Mouse (Mus musculus) MEL (cell line): ENCODE measurements around the gene Gpr15.

Experiments
- EP300 ChIP-seq, 2 experiments: IDR thresholded peaks; 2 replicates each; pipeline ENCODE4 v1.6.1; 2011; ENCODE audit warnings: improper control_type of control experiment in 2 of 2, low read length in 2 of 2, low read depth in 1 of 2, mild to moderate bottlenecking in 1 of 2
- POLR2A ChIP-seq, 2 experiments: IDR thresholded peaks; 2 replicates each; pipeline ENCODE4 v1.6.1; 2011 to 2012; ENCODE audit warnings: low read length in 2 of 2, mild to moderate bottlenecking in 2 of 2, control low read depth in 1 of 2, improper control_type of control experiment in 1 of 2, low read depth in 1 of 2, moderate library complexity in 1 of 2; ENCODE audit not compliant: control insufficient read depth in 1 of 2, insufficient read depth in 1 of 2, poor library complexity in 1 of 2
- POLR2AphosphoS2 ChIP-seq: IDR thresholded peaks from 2 replicates; pipeline ENCODE4 v1.6.1; 2011; ENCODE audit warnings: low read length, improper control_type of control experiment
- RCOR1 ChIP-seq: IDR thresholded peaks from 2 replicates; pipeline ENCODE4 v1.6.1; 2012; ENCODE audit warnings: low read depth, mild to moderate bottlenecking, inconsistent platforms, low read length, improper control_type of control experiment
- TAL1 ChIP-seq: IDR thresholded peaks from 2 replicates; pipeline ENCODE4 v1.6.1; 2012; ENCODE audit warnings: mild to moderate bottlenecking, inconsistent platforms, low read length, moderate library complexity, mixed read lengths
- ZC3H11A ChIP-seq: IDR thresholded peaks from 2 replicates; pipeline ENCODE4 v1.6.1; 2012; ENCODE audit warnings: low read depth, mild to moderate bottlenecking, inconsistent platforms, low read length, improper control_type of control experiment
- ZKSCAN1 ChIP-seq: IDR thresholded peaks from 2 replicates; pipeline ENCODE4 v1.6.1; 2012; ENCODE audit warnings: low read depth, mild to moderate bottlenecking, inconsistent platforms, low read length, improper control_type of control experiment, moderate library complexity

DNA sequence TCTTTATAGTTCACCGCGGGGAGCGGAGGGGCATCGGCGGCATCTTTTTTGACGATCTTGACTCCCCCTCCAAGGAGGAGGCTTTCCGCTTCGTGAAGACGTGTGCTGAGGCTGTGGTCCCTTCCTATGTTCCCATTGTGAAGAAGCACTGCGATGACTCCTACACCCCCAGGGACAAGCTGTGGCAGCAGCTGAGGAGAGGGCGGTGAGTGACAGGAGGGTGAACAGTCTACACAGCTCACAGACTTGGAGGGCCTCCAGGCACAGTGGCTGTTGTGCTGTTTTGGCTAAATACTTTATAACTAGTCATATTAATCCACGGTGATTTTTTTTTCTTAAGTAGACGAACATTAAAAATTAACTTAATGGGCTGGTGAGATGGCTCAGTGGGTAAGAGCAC lies 43.6 kb downstream of the Gpr15 start:
- TF ChIP-seq TAL1 (no peak), RCOR1 (no peak), POLR2A (IDR thresholded peaks at IDR 0.05; ENCODE audit: control insufficient read depth in 1 of 2, insufficient read depth in 1 of 2, low read depth in 1 of 2, low read length in 2 of 2, poor library complexity in 1 of 2) (no peak), ZKSCAN1 (no peak), ZC3H11A (no peak), EP300 (IDR thresholded peaks at IDR 0.05; ENCODE audit: low read depth in 1 of 2, low read length in 2 of 2) (no peak), POLR2AphosphoS2 (no peak)
